In genomic region chr14:34504377-34504776, GRCm38 (mm10) we compare ENCODE assay signal across 29 mouse cellular contexts. TPM values are rescaled to one million over a fixed set of nuclear protein-coding genes. Genes with fewer than 3 reads are reported as not detected.
DNase-seq lines count a peak whose midpoint lies in the region; ATAC-seq and TF ChIP-seq lines count a peak whose summit lies in the region.
"Had no signal": no experiment of that assay in that cellular context is flagged by ENCODE, and none has a peak within 500 bp of the region (broad histone marks: within the 10 kb centered on the region; RNA-seq: fewer than 3 reads in every experiment).

No protein-coding gene starts in this region.

- TF ChIP-seq CTCF in small intestine, adult 2 months (IDR thresholded peaks at IDR 0.05; ENCODE audit: extremely low read depth, insufficient read length, insufficient replicate concordance, low read depth, low read length) = no peak

- H3K4me2 ChIP-seq in heart, embryonic 11.5 days = no peak overlapping the region
- H3K4me2 ChIP-seq: liver, embryonic 15.5 days had no signal

- 85% methylated on average over 5 of the region's 5 CpGs for WGBS in heart, embryonic 11.5 days (ENCODE audit: insufficient replicate concordance)
- WGBS in small intestine, adult 2 months = 85% methylated on average over 5 of the region's 5 CpGs

- no peak for ATAC-seq in heart, embryonic 11.5 days (replicated peaks; ENCODE audit: insufficient number of reproducible peaks, low FRiP score, low TSS enrichment)
- ATAC-seq: midbrain, embryonic 15.5 days had no signal

- H3K4me1 ChIP-seq in heart, embryonic 11.5 days (ENCODE audit: control insufficient read depth, insufficient read depth, low read length) = peaks cover 41% of the 10 kb centered on the region
- H3K4me1 ChIP-seq in brown adipose tissue, adult 24 weeks (ENCODE audit: control insufficient read depth, insufficient read depth, insufficient read length, low read length) = no peaks in the 10 kb centered on the region; the same call in none of the 2 replicates
- peaks cover 21% of the 10 kb centered on the region for H3K4me1 ChIP-seq in small intestine, adult 2 months (ENCODE audit: control insufficient read depth, insufficient read depth, insufficient read length, low read length)

- TF ChIP-seq POLR2A in small intestine, adult 2 months (IDR thresholded peaks at IDR 0.05; ENCODE audit: low read depth, low read length) = no peak

- H3K36me3 ChIP-seq in heart, embryonic 11.5 days (ENCODE audit: control insufficient read depth, insufficient read depth, low read length) = no peaks in the 10 kb centered on the region
- no peaks in the 10 kb centered on the region for H3K36me3 ChIP-seq in small intestine, adult 2 months (ENCODE audit: control insufficient read depth, insufficient read depth, low read length)
- H3K36me3 ChIP-seq: forebrain, embryonic 12.5 days; hindbrain, embryonic 12.5 days; limb, embryonic 15.5 days; liver, embryonic 15.5 days; midbrain, embryonic 15.5 days had no signal

- H3K27me3 ChIP-seq in heart, embryonic 11.5 days (ENCODE audit: control insufficient read depth, insufficient read depth, low read length) = no peaks in the 10 kb centered on the region
- H3K27me3 ChIP-seq in small intestine, adult 2 months (ENCODE audit: control insufficient read depth, insufficient read depth, low read length) = no peaks in the 10 kb centered on the region
- H3K27me3 ChIP-seq: forebrain, embryonic 12.5 days; hindbrain, embryonic 12.5 days; limb, embryonic 15.5 days; midbrain, embryonic 15.5 days had no signal

- no peak overlapping the region for H3K27ac ChIP-seq in heart, embryonic 11.5 days (ENCODE audit: low read depth, low read length)
- H3K27ac ChIP-seq in brown adipose tissue, adult 24 weeks (replicated peaks; ENCODE audit: low read depth, low read length) = 0 out of 2 replicates have a peak overlapping the region, but pooled peaks have one; percentile 23
- peak overlapping the region; percentile 44 for H3K27ac ChIP-seq in small intestine, adult 2 months (ENCODE audit: insufficient read depth, low read depth, low read length)
- H3K27ac ChIP-seq: forebrain, embryonic 12.5 days; liver, embryonic 15.5 days had no signal

- 0 out of 2 replicates have a peak overlapping the region, but pooled peaks have one; percentile 34 for H3K9ac ChIP-seq in heart, embryonic 11.5 days (ENCODE audit: low read depth, low read length)
- H3K9ac ChIP-seq: forebrain, embryonic 12.5 days; hindbrain, embryonic 12.5 days; limb, embryonic 15.5 days; liver, embryonic 15.5 days; midbrain, embryonic 15.5 days had no signal

- no peak overlapping the region for H3K4me3 ChIP-seq in heart, embryonic 11.5 days (ENCODE audit: low read depth, low read length)
- H3K4me3 ChIP-seq in brown adipose tissue, adult 24 weeks (ENCODE audit: insufficient read depth, low read depth, low read length) = no peak overlapping the region
- H3K4me3 ChIP-seq in small intestine, adult 2 months (ENCODE audit: low read depth, low read length) = no peak overlapping the region
- H3K4me3 ChIP-seq: hindbrain, embryonic 12.5 days; limb, embryonic 15.5 days; liver, embryonic 15.5 days; megakaryocyte, embryonic 14.5 days; midbrain, embryonic 15.5 days had no signal

- intact Hi-C loops in heart, postnatal 36 days (cut with DNase I) = no loop called here

- H3K9me3 ChIP-seq in heart, embryonic 11.5 days (replicated peaks; ENCODE audit: control insufficient read depth, low read length) = no peaks in the 10 kb centered on the region
- H3K9me3 ChIP-seq: forebrain, embryonic 12.5 days; hindbrain, embryonic 12.5 days; limb, embryonic 15.5 days; liver, embryonic 15.5 days; megakaryocyte, embryonic 14.5 days; midbrain, embryonic 15.5 days had no signal

- DNase-seq in cerebellum, postnatal 14 days = peak; percentile 27 to 28
- DNase-seq in cerebellum, adult 8-10 months = no peak
- no peak for DNase-seq in heart, postnatal 36 days
- DNase-seq in MN1 (ENCODE audit: low spot score) = no peak
- DNase-seq in testis, postnatal 14 days (ENCODE audit: low spot score) = no peak
- DNase-seq: adrenal gland, postnatal 36 days; cerebellum, adult 9-11 months; gastrocnemius, postnatal 36 days; kidney, adult 18-20 months; lung, postnatal 14 days; thymus, postnatal 25 days had no signal

RNA-seq across cellular contexts. Expression of gene Bmpr1a, which starts 1.2 kb away (rescaled TPM):
- 48.1 and 48.5 TPM in 2 replicates for polyA plus RNA-seq in heart, embryonic 11.5 days (2014; fragmentation: Nextera tagmentation; extraction: Ambion mirVana)
- total RNA-seq in heart, postnatal 36 days (2021) = 10 to 100 TPM; 60.5 to 71.4 TPM
- 20.5 and 21.8 TPM in 2 replicates for polyA plus RNA-seq in brown adipose tissue, adult 24 weeks (2012; ENCODE audit: insufficient read depth, insufficient read length, missing spikeins)
- polyA plus RNA-seq in small intestine, adult 2 months (2012; rRNA removed) = 2.4 and 3.3 TPM in 2 replicates

RNA-seq across cellular contexts. Expression of gene 9230112D13Rik, which starts 18.2 kb away (rescaled TPM):
- polyA plus RNA-seq in heart, embryonic 11.5 days (2014; fragmentation: Nextera tagmentation; extraction: Ambion mirVana) = not detected in 2 replicates
- total RNA-seq in heart, postnatal 36 days (2021) = not detected
- polyA plus RNA-seq in brown adipose tissue, adult 24 weeks (2012; ENCODE audit: insufficient read depth, insufficient read length, missing spikeins) = not detected in 2 replicates
- not detected in 2 replicates for polyA plus RNA-seq in small intestine, adult 2 months (2012; rRNA removed)
- total RNA-seq: adrenal gland, postnatal 36 days; gastrocnemius, postnatal 36 days; layer of hippocampus, adult 18-20 months; left cerebral cortex, adult 18-20 months; left cerebral cortex, postnatal 36 days; MEL; neutrophil, adult 5-6 weeks had no signal
- polyA plus RNA-seq: embryonic facial prominence, embryonic 14.5 days; forebrain, embryonic 12.5 days; heart, embryonic 14.5 days; hindbrain, embryonic 12.5 days; kidney, postnatal 0 days; limb, embryonic 15.5 days; liver, embryonic 15.5 days; midbrain, embryonic 15.5 days; testis, adult 2 months had no signal

Comparison
In these comparisons a context has a peak if more than half of its experiments do, and no peak if none do; other contexts are left out.
1. DNase-seq: peak in cerebellum, postnatal 14 days (2 of 2); none in cerebellum, adult 8-10 months (single experiment), heart, postnatal 36 days (0 of 2), MN1 (single experiment) and testis, postnatal 14 days (single experiment).